Mouse (Mus musculus): ENCODE results near the gene Pde1c. TPM values are rescaled to one million over a fixed set of nuclear protein-coding genes. Genes with fewer than 3 reads are reported as not detected.

Gene Pde1c
- polyA plus RNA-seq, 1 experiment from 2014 or later, result 4.1 TPM

DNA sequence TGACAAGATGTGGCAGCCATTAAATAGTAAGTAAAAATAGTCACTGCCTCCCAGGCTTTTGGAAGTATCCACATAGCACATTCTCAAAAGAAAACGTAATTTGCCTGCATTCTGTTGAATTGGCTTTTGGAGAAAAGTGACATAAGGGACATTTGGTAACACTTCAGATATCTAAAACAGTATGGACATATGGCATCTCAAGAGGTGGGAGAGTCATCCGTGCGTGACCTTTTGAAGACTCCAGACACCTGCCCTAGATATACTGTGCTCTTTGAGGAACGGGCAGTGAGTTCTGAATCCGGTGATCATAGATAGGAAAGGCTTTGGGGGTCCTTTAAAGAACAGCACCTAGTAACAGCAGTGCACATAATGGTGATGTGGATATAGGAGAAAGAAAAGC is 143.1 kb downstream of the Pde1c start:
- H3K27ac ChIP-seq, result no peak overlapping the region
- H3K4me2 ChIP-seq, result no peak overlapping the region
- H3K9me3 ChIP-seq, result no peaks in the 10 kb centered on the region
- no peaks in the 10 kb centered on the region for H3K36me3 ChIP-seq
- no peaks in the 10 kb centered on the region for H3K27me3 ChIP-seq
- H3K9ac ChIP-seq (replicated peaks), result no peak overlapping the region
- no peak for ATAC-seq (ENCODE audit: insufficient number of reproducible peaks, insufficient read depth, low FRiP score, low TSS enrichment, low read depth)
- WGBS, result 86% methylated on average over 5 of the region's 5 CpGs
- no peaks in the 10 kb centered on the region for H3K4me1 ChIP-seq (replicated peaks)
- no peak overlapping the region for H3K4me3 ChIP-seq (replicated peaks)

DNA sequence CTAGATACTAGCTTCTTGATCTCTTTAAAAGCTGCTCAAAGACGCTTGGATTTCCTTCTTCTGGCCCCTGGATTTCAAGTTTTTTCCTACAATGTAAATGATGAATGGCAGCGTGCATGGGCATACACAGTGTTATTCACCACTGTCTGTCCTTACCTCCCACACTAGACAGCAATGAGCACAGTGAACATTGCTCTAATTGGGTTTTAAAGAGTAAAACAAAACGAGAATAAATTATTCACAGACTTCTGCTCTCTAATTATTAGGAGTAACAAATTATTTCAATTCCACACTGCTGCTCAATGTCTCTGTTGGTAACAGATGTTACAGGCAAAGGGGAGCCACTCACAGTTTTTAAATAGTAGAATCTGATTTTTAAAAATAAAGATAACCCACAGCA is 146.0 kb downstream of the Pde1c start:
- WGBS, result 68% methylated on average over 3 of the region's 3 CpGs
- H3K4me2 ChIP-seq, result no peak overlapping the region
- no peak overlapping the region for H3K4me3 ChIP-seq (replicated peaks)
- H3K9me3 ChIP-seq, result no peaks in the 10 kb centered on the region
- no peak overlapping the region for H3K9ac ChIP-seq (replicated peaks)
- H3K27ac ChIP-seq, result no peak overlapping the region
- no peaks in the 10 kb centered on the region for H3K36me3 ChIP-seq
- no peaks in the 10 kb centered on the region for H3K4me1 ChIP-seq (replicated peaks)
- no peak for ATAC-seq (ENCODE audit: insufficient number of reproducible peaks, insufficient read depth, low FRiP score, low TSS enrichment, low read depth)
- no peaks in the 10 kb centered on the region for H3K27me3 ChIP-seq

DNA sequence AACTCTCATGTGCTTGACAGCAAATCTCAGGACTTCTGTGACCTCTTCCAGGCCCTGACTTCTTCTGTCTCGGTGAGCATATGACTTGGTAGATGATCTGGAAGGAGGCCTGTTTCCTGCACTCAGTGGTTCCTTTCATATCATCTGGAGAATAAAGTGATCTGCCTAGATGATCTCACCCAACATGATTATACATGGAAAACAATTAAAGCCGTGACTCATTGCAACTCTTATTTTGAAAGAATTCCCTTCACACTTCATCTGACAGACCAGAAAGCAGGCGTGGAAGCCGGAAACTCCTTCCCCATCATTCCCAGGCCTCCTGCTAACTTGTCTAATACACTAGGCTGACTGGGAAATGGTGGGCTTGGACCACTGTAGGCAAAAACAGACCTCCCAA is 152.7 kb downstream of the Pde1c start:
- WGBS, result 79% methylated on average over 4 of the region's 4 CpGs

DNA sequence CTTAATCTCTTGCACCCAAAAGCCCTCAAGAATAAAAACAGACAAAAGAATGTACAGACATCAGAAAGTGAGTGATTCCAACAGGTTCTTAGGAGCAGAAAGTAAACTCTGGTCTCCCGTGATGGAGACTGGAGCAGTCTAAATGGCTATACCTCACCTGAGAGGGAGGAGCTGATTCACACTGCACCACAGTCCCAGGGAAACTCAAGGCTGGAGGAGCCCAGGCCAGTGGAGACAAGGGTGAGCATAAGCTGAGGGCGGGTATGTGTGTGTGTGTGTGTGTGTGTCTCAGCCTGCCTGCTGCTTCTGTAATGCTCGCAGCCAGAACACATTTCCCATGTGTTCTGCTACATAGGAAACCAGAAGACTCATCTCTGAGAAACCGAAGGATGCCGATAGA is 179.7 kb downstream of the Pde1c start:
- ATAC-seq (ENCODE audit: insufficient number of reproducible peaks, insufficient read depth, low FRiP score, low TSS enrichment, low read depth), result no peak

More for the DNA sequence above, 152.7 kb downstream of the Pde1c start:
- H3K36me3 ChIP-seq, result no peaks in the 10 kb centered on the region
- H3K4me1 ChIP-seq (replicated peaks), result no peaks in the 10 kb centered on the region
- H3K27ac ChIP-seq, result no peak overlapping the region
- no peak for ATAC-seq (ENCODE audit: insufficient number of reproducible peaks, insufficient read depth, low FRiP score, low TSS enrichment, low read depth)
- no peak overlapping the region for H3K4me3 ChIP-seq (replicated peaks)
- H3K9me3 ChIP-seq, result no peaks in the 10 kb centered on the region
- no peaks in the 10 kb centered on the region for H3K27me3 ChIP-seq
- no peak overlapping the region for H3K9ac ChIP-seq (replicated peaks)
- no peak overlapping the region for H3K4me2 ChIP-seq

GRCm38 (mm10) chr6:56376359-56376758 is 192.5 kb downstream of the Pde1c start:
- Histone ChIP-seq H3K27ac (no peak overlapping the region), H3K4me2 (no peak overlapping the region), H3K4me1 (replicated peaks) (no peaks in the 10 kb centered on the region), H3K4me3 (replicated peaks) (no peak overlapping the region), H3K9me3 (no peaks in the 10 kb centered on the region), H3K36me3 (no peaks in the 10 kb centered on the region), H3K27me3 (no peaks in the 10 kb centered on the region), H3K9ac (replicated peaks) (no peak overlapping the region)
- 88% methylated on average over 3 of the region's 3 CpGs for WGBS
- no peak for ATAC-seq (ENCODE audit: insufficient number of reproducible peaks, insufficient read depth, low FRiP score, low TSS enrichment, low read depth)

More for the DNA sequence above, 179.7 kb downstream of the Pde1c start:
- H3K4me3 ChIP-seq (replicated peaks), result no peak overlapping the region
- H3K9me3 ChIP-seq, result no peaks in the 10 kb centered on the region
- no peak overlapping the region for H3K4me2 ChIP-seq
- no peak overlapping the region for H3K27ac ChIP-seq
- H3K9ac ChIP-seq (replicated peaks), result no peak overlapping the region
- no peaks in the 10 kb centered on the region for H3K4me1 ChIP-seq (replicated peaks)
- H3K36me3 ChIP-seq, result no peaks in the 10 kb centered on the region
- 80% methylated on average over 5 of the region's 5 CpGs for WGBS
- no peaks in the 10 kb centered on the region for H3K27me3 ChIP-seq

DNA sequence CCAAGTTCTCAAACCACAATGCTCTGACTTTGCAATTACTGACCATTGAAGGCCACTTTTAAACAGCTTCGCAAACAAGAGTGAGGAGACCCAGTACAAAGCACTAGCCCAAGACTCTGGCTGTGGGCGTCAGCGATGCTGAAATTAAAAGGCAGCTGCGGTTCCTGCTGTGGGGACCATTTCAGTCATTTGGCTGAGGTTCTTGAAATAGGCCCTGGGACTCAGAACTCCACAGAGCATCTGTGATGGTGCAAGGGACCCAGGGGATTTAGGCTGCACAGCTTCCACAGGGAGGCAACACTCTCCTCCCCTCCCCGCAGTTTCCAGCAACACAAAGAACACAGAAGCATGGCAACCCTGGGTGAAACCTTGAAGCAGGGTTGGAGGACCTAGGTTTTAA is 194.7 kb downstream of the Pde1c start:
- Histone ChIP-seq H3K9me3 (no peaks in the 10 kb centered on the region), H3K27me3 (no peaks in the 10 kb centered on the region), H3K9ac (replicated peaks) (no peak overlapping the region), H3K4me3 (replicated peaks) (no peak overlapping the region), H3K36me3 (no peaks in the 10 kb centered on the region), H3K4me2 (no peak overlapping the region), H3K4me1 (replicated peaks) (no peaks in the 10 kb centered on the region), H3K27ac (no peak overlapping the region)
- WGBS, result 90% methylated on average over 5 of the region's 5 CpGs
- ATAC-seq (ENCODE audit: insufficient number of reproducible peaks, insufficient read depth, low FRiP score, low TSS enrichment, low read depth), result no peak

DNA sequence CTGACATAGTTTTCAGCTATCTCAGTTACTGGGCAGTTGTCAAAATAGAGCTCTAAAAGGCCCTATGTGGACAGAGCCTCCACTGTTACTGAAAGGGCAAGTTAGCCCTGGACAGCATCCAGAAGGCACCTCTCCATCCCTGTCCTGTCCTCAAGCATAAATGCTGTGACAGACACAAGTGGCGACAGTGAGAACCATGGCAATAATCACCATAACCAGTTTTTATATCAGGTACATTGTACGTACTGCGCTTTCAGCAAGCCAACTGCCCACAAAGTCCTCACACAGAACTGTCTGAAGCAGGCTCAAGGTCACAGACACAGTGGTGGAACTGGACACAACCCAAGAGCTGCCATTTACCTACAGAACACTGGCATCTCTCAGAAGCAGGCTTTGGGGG is 195.2 kb downstream of the Pde1c start:
- Histone ChIP-seq H3K4me3 (replicated peaks) (no peak overlapping the region), H3K9me3 (no peaks in the 10 kb centered on the region), H3K4me2 (no peak overlapping the region), H3K36me3 (no peaks in the 10 kb centered on the region), H3K27me3 (no peaks in the 10 kb centered on the region), H3K27ac (no peak overlapping the region), H3K4me1 (replicated peaks) (no peaks in the 10 kb centered on the region), H3K9ac (replicated peaks) (no peak overlapping the region)
- ATAC-seq (ENCODE audit: insufficient number of reproducible peaks, insufficient read depth, low FRiP score, low TSS enrichment, low read depth), result no peak
- WGBS, result 95% methylated on average over 3 of the region's 3 CpGs

DNA sequence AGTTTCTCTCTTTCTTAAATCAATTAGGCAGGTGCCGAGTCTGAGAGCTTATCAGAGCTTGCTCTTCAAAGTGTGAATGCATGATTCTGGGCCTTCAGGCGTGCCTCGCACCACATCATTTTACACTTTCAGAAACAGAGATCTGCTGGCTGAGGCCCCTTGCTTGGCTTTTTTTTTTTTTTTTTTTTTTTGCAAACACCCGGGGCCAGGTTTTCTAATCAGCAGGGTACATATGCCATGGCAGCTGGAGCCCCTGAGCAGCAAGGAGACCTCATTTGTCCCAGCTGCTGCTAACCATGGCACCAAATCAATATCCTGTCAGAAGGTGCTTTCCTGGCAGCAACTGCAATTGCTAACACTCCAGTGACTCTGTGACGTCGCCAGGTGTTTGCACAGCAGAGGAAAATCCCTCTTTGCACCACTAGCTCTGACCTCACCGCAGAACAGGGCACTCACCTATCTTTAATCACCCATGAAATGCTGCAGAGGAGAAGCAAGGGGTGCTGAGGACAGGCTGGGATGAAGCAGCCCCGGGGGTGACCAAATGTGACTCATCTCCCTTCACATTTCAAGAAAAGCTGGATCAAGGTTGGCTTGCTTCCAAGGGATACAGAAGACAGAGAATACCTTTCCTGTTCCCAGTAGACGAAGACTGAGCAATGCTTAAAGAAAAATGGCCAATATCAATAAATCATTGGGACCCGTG is 195.7 kb downstream of the Pde1c start:
- Histone ChIP-seq H3K4me2 (no peak overlapping the region), H3K27me3 (no peaks in the 10 kb centered on the region), H3K9me3 (no peaks in the 10 kb centered on the region), H3K36me3 (no peaks in the 10 kb centered on the region), H3K4me3 (replicated peaks) (no peak overlapping the region), H3K9ac (replicated peaks) (no peak overlapping the region), H3K4me1 (replicated peaks) (no peaks in the 10 kb centered on the region), H3K27ac (no peak overlapping the region)
- ATAC-seq (ENCODE audit: insufficient number of reproducible peaks, insufficient read depth, low FRiP score, low TSS enrichment, low read depth), result no peak
- WGBS, result 55% methylated on average over 10 of the region's 10 CpGs

- Histone ChIP-seq H3K9ac (replicated peaks) (no peak overlapping the region), H3K36me3 (no peaks in the 10 kb centered on the region), H3K27ac (no peak overlapping the region), H3K27me3 (no peaks in the 10 kb centered on the region), H3K4me1 (replicated peaks) (no peaks in the 10 kb centered on the region), H3K4me3 (replicated peaks) (no peak overlapping the region), H3K4me2 (no peak overlapping the region), H3K9me3 (no peaks in the 10 kb centered on the region)
- 79% methylated on average over 13 of the region's 13 CpGs for WGBS
- no peak for ATAC-seq (ENCODE audit: insufficient number of reproducible peaks, insufficient read depth, low FRiP score, low TSS enrichment, low read depth)
Measured at GRCm38 (mm10) chr6:56369462-56369861, 199.4 kb downstream of the Pde1c start.

- no peak overlapping the region for H3K27ac ChIP-seq
- no peak overlapping the region for H3K4me2 ChIP-seq
- 58% methylated on average over 1 of the region's 1 CpGs for WGBS
- H3K4me1 ChIP-seq (replicated peaks), result no peaks in the 10 kb centered on the region
- no peaks in the 10 kb centered on the region for H3K9me3 ChIP-seq
- no peak overlapping the region for H3K9ac ChIP-seq (replicated peaks)
- H3K27me3 ChIP-seq, result peaks cover 5% of the 10 kb centered on the region
- no peaks in the 10 kb centered on the region for H3K36me3 ChIP-seq
- ATAC-seq (ENCODE audit: insufficient number of reproducible peaks, insufficient read depth, low FRiP score, low TSS enrichment, low read depth), result no peak
- no peak overlapping the region for H3K4me3 ChIP-seq (replicated peaks)
Measured at GRCm38 (mm10) chr6:56368116-56368515, 200.8 kb downstream of the Pde1c start.

GRCm38 (mm10) chr6:56367257-56367656 is 201.6 kb downstream of the Pde1c start:
- no peak for ATAC-seq (ENCODE audit: insufficient number of reproducible peaks, insufficient read depth, low FRiP score, low TSS enrichment, low read depth)
- no peaks in the 10 kb centered on the region for H3K9me3 ChIP-seq
- H3K9ac ChIP-seq (replicated peaks), result no peak overlapping the region
- no peaks in the 10 kb centered on the region for H3K36me3 ChIP-seq
- peaks cover 11% of the 10 kb centered on the region for H3K27me3 ChIP-seq
- no peak overlapping the region for H3K4me3 ChIP-seq (replicated peaks)
- peaks cover 5% of the 10 kb centered on the region for H3K4me1 ChIP-seq (replicated peaks)
- H3K4me2 ChIP-seq, result no peak overlapping the region
- no peak overlapping the region for H3K27ac ChIP-seq

- ATAC-seq (ENCODE audit: insufficient number of reproducible peaks, insufficient read depth, low FRiP score, low TSS enrichment, low read depth), result peak; percentile 67; the same call in 1 of the 2 replicates
- H3K27ac ChIP-seq, result no peak overlapping the region
- no peaks in the 10 kb centered on the region for H3K36me3 ChIP-seq
- H3K4me2 ChIP-seq, result peak overlapping the region; percentile 74
- H3K9me3 ChIP-seq, result no peaks in the 10 kb centered on the region
- peaks cover 17% of the 10 kb centered on the region for H3K4me1 ChIP-seq (replicated peaks)
- WGBS, result 10% methylated on average over 5 of the region's 5 CpGs
- peaks cover 35% of the 10 kb centered on the region for H3K27me3 ChIP-seq
- peak overlapping the region; percentile 38; the same call in 1 of the 2 replicates for H3K4me3 ChIP-seq (replicated peaks)
- H3K9ac ChIP-seq (replicated peaks), result peak overlapping the region; percentile 52; the same call in 1 of the 2 replicates
Measured at GRCm38 (mm10) chr6:56362650-56363049, 206.3 kb downstream of the Pde1c start.

Data from limb, embryonic 12.5 days (tissue).